Mouse (Mus musculus): ENCODE data around the gene Ackr4.

The Ackr4 gene

DNA sequence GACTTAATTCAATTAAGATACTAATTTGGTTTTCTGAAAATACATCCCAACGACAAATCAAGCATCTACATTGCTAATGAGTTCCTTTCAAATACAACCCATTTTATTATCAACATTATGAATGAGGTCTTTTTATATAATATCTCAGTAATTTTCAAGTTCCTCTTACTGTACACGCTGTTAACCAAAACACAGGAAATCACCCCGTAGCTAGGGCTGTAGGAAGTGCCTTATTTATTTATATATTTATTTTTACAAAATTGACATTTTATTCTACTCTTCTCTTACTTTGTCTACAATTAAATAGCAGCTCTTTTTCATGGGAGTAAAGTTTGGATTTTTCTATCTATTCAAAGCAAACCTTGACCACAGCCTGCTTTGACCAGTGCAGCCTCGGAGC lies 87.0 kb downstream of the Ackr4 start:
- no peak for DNase-seq (ENCODE audit: low spot score)

DNA sequence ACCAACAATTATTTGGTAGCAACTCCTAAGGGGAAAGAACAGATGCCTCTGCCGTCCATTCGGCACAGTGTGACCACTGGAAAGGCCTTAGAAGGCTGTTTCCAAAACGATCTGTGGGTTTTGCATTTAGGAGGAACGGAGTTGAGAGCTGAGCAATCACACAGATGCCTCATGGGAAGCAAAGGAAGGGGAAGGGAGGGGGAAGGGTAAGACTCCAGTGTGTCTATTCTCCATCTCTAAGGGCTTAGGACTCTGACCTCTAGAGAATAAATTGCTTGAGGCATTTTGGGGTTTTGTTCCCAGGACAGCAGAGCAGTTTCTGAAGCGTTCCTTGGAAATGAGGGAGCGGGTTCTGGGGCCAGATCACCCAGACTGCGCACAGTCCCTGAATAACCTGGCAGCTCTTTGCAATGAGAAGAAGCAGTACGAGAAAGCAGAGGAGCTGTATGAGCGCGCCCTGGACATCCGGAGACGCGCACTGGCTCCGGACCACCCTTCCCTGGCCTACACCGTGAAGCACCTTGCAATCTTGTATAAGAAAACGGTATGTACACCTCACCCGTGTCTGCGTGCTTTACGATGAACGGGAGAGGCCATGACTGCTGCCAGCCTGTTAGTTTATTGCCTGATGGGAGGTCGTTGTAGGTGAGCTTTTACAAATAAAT lies 87.6 kb downstream of the Ackr4 start:
- no peak for DNase-seq (ENCODE audit: low spot score)

DNA sequence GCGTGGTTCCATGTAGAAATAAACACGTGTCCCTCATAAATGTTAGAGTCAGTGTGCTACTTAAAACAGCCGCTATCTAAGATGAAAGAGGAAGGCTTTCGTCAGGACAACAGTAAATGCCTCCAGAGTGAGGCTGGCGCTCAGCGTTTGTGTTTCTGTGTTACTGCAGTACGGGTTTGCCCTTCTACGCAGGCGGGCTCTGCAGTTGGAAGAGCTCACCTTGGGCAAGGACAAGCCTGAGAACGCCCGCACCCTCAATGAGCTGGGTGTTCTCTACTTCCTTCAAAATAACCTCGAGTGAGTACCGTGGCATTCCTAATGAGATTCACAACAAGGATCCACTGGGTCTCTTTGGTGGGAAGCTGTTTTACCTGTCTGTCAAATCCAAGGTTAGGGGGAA lies 88.5 kb downstream of the Ackr4 start:
- no peak for DNase-seq (ENCODE audit: low spot score)

DNA sequence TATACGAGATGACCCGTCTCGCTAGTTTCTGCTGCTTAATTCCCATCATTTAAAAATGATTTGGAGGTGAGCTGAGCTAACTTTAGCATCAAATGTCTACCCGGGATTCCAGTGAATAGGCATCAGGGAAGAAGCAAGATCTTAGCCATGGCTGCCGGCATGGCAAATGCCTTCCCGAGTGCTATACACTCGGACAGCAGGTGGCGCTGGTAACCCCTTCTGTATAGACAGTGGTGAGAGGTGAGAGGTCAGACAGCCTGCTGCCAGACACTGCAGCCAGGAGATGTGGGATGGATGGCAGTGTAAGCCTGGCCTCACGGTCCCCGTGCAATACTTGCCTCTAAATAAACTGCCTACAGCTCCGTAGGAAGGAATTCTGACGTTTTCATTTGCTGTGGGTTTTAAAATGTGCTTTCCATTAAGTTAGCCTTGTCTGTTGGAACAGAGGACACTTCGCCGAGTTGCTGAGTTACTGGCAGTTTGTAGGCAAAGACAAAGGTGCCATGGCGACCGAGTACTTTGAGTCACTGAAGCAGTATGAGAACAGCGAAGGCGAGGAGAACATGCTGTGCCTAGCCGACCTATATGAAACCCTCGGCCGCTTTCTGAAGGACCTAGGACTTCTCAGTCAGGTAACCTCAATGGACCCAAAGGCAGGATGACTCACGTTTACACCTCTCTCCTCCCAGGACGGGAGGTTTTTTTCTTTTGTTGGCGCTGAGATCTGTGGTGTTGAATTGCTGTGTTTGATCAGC lies 91.3 kb downstream of the Ackr4 start:
- DNase-seq (ENCODE audit: low spot score) = peak; percentile 70

DNA sequence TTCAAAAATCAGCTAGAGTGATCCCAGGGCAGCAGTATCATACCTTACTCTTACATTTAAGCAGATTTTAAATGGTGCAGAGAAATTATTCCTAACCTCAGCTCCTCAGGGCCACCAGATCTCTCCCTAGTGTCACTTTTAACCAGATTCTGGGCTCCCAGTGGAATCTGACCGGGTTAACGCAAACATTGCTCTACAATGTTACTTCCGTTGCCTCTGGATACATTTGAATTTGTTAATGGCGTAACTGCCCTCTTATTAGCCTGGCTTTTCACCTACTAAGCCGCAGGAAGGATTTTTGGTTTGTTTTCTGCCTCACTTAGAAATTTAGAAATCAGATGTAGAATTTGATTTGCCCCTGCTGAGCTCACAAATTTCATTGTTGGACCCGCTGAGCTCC lies 92.0 kb downstream of the Ackr4 start:
- no peak for DNase-seq (ENCODE audit: low spot score)

DNA sequence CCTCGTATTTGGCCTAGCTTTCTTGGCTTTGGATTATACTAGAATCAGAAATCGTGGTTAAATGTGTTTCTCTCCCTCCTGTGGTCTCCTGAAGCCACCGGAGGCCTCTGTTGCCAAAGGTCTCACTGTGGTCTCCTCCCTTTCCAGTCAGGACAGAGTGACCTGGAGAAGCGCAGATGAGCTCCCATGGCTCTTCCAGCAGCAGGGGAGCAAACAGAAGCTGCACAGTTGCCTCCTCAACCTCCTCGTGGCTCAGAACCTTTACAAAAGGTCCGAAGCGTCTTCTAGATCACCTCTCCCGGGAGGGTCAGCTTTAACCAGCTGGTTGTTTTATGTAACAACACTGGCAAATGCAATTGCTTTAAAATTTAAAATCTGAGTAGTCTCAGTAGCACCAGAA lies 92.5 kb downstream of the Ackr4 start:
- DNase-seq (ENCODE audit: low spot score) = no peak
